Mouse (Mus musculus) heart, adult 2 months (tissue): ENCODE measurements around the gene Sobp.

ENCODE experiments used
- CTCF ChIP-seq: fragments of 200-600 bp; IDR thresholded peaks from 2 replicates; pipeline ENCODE4 v1.8.1; 2022; ENCODE audit warnings: antibody characterized with exemption, mild to moderate bottlenecking, moderate library complexity
- POLR2A ChIP-seq: fragments of 200-500 bp; IDR thresholded peaks from 2 replicates; pipeline ENCODE4 v1.6.1; 2011; ENCODE audit warnings: mild to moderate bottlenecking, low read depth, low read length, control low read depth; ENCODE audit not compliant: insufficient read depth

- TF ChIP-seq CTCF (no peak), POLR2A (no peak)
These were observed 3.2 kb downstream of the Sobp start for GRCm38 (mm10) chr10:43171106-43171505.
